Mouse (Mus musculus) lung, embryonic 16.5 days (tissue): ENCODE results near the gene Rasa3. TPM values are rescaled to one million over a fixed set of nuclear protein-coding genes. Genes with fewer than 3 reads are reported as not detected.
A peak's percentile ranks its signal among the peaks of the same experiment; 100 is the strongest.

ENCODE experiments used
- ATAC-seq: fragments of 200-750 bp; cut with Nextera tagmentation; 2 replicates; pipeline ENCODE4 v1.8.0; 2017; ENCODE audit warnings: low read depth, mild to moderate bottlenecking, moderate library complexity
- H3K27ac ChIP-seq: fragments of 300-500 bp; sonication (generic); 2 replicates; pipeline ENCODE4 v1.5.1; 2014; ENCODE audit warnings: mild to moderate bottlenecking, control low read depth, low read length
- H3K27me3 ChIP-seq: fragments of 300-500 bp; sonication (generic); 2 replicates; pipeline ENCODE4 v1.6.1; 2014; ENCODE audit warnings: low read depth, low read length, mixed read lengths; ENCODE audit not compliant: control insufficient read depth, insufficient read depth
- H3K36me3 ChIP-seq: fragments of 300-500 bp; sonication (generic); 2 replicates; pipeline ENCODE4 v1.6.1; 2014; ENCODE audit warnings: low read length; ENCODE audit not compliant: control insufficient read depth, insufficient read depth
- H3K4me1 ChIP-seq: fragments of 300-500 bp; sonication (generic); replicated peaks from 2 replicates; pipeline ENCODE4 v1.6.1; 2014; ENCODE audit warnings: low read length, mixed read lengths; ENCODE audit not compliant: control insufficient read depth, insufficient read depth
- H3K4me2 ChIP-seq: fragments of 300-500 bp; sonication (generic); 2 replicates; pipeline ENCODE4 v1.6.1; 2014; ENCODE audit warnings: low read depth, low read length, control low read depth
- H3K4me3 ChIP-seq: fragments of 300-500 bp; sonication (generic); 2 replicates; pipeline ENCODE4 v1.5.1; 2014; ENCODE audit warnings: mild to moderate bottlenecking, low read length, control low read depth
- H3K9ac ChIP-seq: fragments of 300-500 bp; sonication (generic); 2 replicates; pipeline ENCODE4 v1.6.1; 2014; ENCODE audit warnings: low read length, control low read depth
- H3K9me3 ChIP-seq: fragments of 300-500 bp; sonication (generic); 2 replicates; pipeline ENCODE4 v1.6.1; 2016; ENCODE audit warnings: low read length; ENCODE audit not compliant: control insufficient read depth
- WGBS: fragments of 180-500 bp; shearing (Covaris S2); extraction: QIAGEN DNeasy Blood & Tissue Kit; methylation state at CpG from one replicate; pipeline ENCODE4 v1.1.7; 2014; 5-methylcytosine and 5-hydroxymethylcytosine counted together
- polyA plus RNA-seq: library from polyadenylated mRNA; unstranded; fragments of >200 nt; fragmentation: Nextera tagmentation; extraction: Ambion mirVana; gene quantifications from 2 replicates; pipeline ENCODE4 v1.2.1, GENCODE M21; 2015

Gene Rasa3
- polyA plus RNA-seq, 1 experiment from 2014 or later, result 50.7 TPM

DNA sequence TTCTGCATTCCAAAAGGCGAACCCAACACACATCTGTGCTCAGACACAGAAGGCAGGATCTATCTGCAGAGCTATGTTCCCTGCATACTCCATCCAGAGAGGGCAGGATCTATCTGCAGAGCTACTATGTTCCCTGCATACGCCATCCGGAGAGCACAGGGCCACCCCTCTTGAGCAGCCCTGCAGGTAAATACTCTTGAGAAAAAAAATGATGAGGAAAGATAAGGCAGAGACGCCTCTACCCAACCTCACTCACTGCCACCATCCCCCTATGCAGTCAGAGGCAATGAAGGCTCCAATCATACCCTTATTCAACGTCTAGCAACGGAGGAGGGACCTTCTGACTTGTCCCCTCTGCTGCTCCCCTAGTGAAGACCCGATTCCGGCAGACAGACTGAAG lies 1.9 kb downstream of the Rasa3 start:
- Histone ChIP-seq H3K4me2 (peak overlapping the region; percentile 86), H3K27me3 (no peaks in the 10 kb centered on the region), H3K36me3 (no peaks in the 10 kb centered on the region), H3K27ac (peak overlapping the region; percentile 75), H3K9ac (peak overlapping the region; percentile 79), H3K4me3 (peak overlapping the region; percentile 80), H3K4me1 (peaks cover 37% of the 10 kb centered on the region), H3K9me3 (no peaks in the 10 kb centered on the region)
- WGBS, result 26% methylated on average over 8 of the region's 8 CpGs
- ATAC-seq, result no peak

DNA sequence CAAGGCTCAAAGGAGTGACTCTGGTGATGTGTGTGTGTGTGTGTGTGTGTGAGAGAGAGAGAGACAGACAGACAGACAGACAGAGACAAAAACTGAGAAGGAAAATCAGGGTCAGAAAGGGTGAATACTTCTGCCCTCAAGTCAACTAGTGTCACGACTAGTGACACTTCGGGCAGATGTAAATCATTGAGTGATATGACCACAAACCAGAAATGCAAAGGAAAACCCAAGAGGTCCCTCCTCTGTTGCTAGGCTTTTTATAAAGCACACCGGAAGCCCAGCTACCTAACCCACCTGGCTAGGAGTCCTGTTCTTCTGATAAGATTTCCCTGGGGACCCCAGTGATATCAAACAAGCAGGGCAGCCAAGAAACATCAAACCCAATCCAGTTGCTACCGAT lies 2.3 kb downstream of the Rasa3 start:
- H3K27me3 ChIP-seq, result no peaks in the 10 kb centered on the region
- H3K9ac ChIP-seq, result peak overlapping the region; percentile 79
- 45% methylated on average over 4 of the region's 4 CpGs for WGBS
- H3K4me2 ChIP-seq, result peak overlapping the region; percentile 86
- H3K4me3 ChIP-seq, result peak overlapping the region; percentile 80
- H3K36me3 ChIP-seq, result no peaks in the 10 kb centered on the region
- H3K4me1 ChIP-seq, result peaks cover 39% of the 10 kb centered on the region
- peak overlapping the region; percentile 75 for H3K27ac ChIP-seq
- no peaks in the 10 kb centered on the region for H3K9me3 ChIP-seq
- no peak for ATAC-seq

DNA sequence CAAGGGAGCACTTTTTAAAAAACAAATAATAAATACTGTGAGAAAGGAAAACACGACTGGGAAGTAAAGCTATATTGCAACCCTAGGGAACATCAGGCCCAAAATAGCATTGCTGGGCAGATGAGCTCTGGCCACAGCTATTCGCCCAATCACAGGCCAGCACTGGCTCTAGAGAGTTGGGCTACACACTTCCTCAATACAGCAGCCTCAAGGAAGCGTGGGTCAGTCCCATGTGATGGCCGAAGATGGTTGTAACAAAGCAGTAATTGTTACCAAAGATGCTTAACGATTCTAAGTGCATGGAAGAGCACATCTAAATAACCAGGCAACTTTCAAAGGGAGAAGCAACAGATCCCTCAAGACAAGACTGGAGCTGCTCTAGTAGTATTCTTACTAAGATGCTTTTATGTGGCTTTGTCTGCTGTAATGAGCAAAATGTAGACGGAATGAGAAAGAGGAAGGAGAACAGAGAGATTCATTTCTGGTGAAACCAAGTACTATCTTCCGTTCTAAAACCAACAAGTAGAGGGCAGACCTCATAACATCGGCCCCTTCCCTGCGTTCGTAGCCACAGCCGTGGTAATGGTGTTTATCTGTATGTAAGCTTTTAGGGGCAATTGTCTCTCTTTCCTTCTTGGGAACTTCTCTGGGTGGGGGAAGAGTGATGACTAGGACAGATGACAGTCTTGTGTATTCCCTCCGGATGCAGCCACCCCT lies 3.0 kb downstream of the Rasa3 start:
- peak overlapping the region; percentile 15 for H3K4me3 ChIP-seq
- 47% methylated on average over 12 of the region's 12 CpGs for WGBS
- peak overlapping the region; percentile 25 for H3K9ac ChIP-seq
- H3K36me3 ChIP-seq, result no peaks in the 10 kb centered on the region
- peaks cover 45% of the 10 kb centered on the region for H3K4me1 ChIP-seq
- H3K27ac ChIP-seq, result peak overlapping the region; percentile 72
- no peak for ATAC-seq
- H3K27me3 ChIP-seq, result no peaks in the 10 kb centered on the region
- no peaks in the 10 kb centered on the region for H3K9me3 ChIP-seq
- H3K4me2 ChIP-seq, result peak overlapping the region; percentile 86

DNA sequence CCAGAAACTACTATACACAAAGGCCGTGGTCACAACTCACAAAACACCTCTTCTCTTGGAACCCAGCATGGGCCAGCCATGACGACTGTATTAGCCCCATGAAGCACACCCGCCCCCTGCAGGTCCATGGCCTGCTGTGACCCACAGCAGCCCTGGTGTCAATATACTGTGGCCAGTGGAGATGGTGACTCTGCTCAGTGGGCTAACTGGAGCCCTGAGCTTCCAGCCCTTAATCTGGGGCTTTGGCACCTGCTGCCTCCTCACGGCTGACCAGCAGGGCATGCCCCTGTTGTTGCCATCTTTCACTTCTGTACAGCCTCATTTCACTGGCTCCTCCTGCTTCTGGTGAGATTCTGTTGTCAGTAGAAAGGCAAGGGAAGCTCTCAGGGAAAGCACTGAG lies 4.2 kb downstream of the Rasa3 start:
- Histone ChIP-seq H3K27me3 (no peaks in the 10 kb centered on the region), H3K4me1 (peaks cover 53% of the 10 kb centered on the region)

DNA sequence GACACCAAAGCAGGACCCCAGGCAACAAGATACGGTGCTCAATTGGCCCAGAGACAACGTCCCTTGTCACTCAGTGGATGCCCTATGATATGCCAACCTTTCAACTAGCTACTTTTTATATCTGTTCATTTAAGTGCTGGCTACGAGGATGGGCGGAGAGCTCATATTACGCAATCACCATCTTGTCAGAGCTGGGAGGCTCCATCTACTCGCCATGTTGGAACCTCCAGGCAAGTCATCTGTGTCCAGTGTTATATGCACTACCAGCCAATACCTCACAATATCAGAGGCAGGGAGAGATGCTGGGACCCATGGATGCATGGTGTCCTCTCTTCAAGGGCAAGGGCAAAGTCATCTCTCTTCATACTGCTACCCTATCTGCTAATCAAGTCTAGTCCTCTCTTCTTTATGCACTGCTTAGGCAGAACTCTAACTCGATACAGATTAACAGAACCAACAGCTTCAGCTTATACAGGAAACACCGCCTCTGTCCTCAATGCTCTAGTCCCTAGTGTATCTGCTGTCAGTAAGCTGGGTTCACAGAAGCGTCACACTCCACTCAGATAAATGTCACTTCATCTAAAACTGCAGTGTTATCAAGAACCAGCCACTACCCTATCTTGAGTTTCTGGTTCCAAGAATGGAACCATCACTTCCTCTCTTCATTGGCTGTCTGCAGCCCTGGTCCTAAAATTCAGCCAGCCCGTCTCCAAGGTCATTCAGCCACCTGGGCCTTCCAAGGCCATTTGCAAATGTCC lies 6.0 kb downstream of the Rasa3 start:
- H3K9me3 ChIP-seq, result no peaks in the 10 kb centered on the region
- WGBS, result 83% methylated on average over 10 of the region's 10 CpGs
- no peaks in the 10 kb centered on the region for H3K36me3 ChIP-seq
- H3K4me3 ChIP-seq, result no peak overlapping the region
- H3K9ac ChIP-seq, result no peak overlapping the region
- no peak overlapping the region for H3K27ac ChIP-seq
- no peak overlapping the region for H3K4me2 ChIP-seq
- H3K27me3 ChIP-seq, result no peaks in the 10 kb centered on the region
- H3K4me1 ChIP-seq, result peaks cover 59% of the 10 kb centered on the region
- no peak for ATAC-seq

More for the DNA sequence above, 4.2 kb downstream of the Rasa3 start:
- H3K4me2 ChIP-seq, result no peak overlapping the region
- no peaks in the 10 kb centered on the region for H3K9me3 ChIP-seq
- no peak overlapping the region; the same call in 1 of the 2 replicates for H3K9ac ChIP-seq
- ATAC-seq, result no peak
- no peak overlapping the region for H3K27ac ChIP-seq
- no peaks in the 10 kb centered on the region for H3K36me3 ChIP-seq
- H3K4me3 ChIP-seq, result no peak overlapping the region
- 79% methylated on average over 4 of the region's 4 CpGs for WGBS

DNA sequence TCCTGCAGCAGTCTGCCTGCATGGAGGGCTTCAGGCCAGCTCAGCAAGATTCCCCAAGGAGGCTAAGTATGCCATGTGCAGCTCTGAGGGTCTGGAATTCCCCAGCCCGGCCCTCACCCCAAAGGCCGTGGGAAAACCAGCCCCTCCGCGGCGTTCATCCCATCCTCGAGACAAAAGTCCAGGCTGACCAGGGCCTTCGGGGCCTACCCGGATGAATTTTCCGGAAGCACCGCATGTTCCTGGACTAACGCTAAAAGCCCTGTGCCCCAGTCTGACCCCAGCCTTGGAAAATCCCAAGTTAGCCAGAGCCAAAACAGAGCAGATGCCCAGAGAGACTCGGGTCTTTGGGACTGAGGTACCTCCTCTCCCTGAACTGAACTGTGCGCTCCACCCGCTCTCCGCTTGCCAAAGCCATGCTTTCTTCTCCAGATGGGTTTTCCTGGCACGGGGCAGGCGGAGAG lies 7.4 kb downstream of the Rasa3 start:
- 78% methylated on average over 17 of the region's 17 CpGs for WGBS

DNA sequence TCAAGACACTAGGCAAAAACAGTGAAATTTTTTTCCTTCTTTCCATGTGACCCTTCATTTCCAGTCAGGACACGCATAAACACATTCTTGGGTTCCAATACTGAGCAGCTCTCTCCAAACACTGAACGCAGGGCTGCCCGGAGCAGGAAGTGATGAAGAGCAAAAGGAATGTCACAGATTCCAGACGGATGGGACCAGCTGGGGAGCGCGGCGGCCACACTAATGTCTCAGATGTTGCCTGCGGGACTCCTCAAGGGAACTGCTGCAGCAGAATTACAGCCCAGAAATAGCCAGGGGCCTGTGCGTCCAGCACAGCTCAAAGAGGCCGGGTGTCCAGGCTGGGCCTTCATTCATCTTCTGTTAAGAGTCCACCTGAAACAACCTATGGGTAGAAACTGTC lies 9.0 kb downstream of the Rasa3 start:
- Histone ChIP-seq H3K27ac (peak overlapping the region; percentile 97), H3K9me3 (no peaks in the 10 kb centered on the region), H3K9ac (no peak overlapping the region), H3K4me3 (no peak overlapping the region), H3K36me3 (no peaks in the 10 kb centered on the region), H3K4me1 (peaks cover 44% of the 10 kb centered on the region), H3K4me2 (no peak overlapping the region), H3K27me3 (no peaks in the 10 kb centered on the region)
- ATAC-seq, result peak; percentile 92
- WGBS, result 10% methylated on average over 10 of the region's 10 CpGs

More for the DNA sequence above, 7.4 kb downstream of the Rasa3 start:
- Histone ChIP-seq H3K9me3 (no peaks in the 10 kb centered on the region), H3K27me3 (no peaks in the 10 kb centered on the region), H3K9ac (0 out of 2 replicates have a peak overlapping the region, but pooled peaks have one; percentile 25), H3K36me3 (no peaks in the 10 kb centered on the region), H3K4me2 (no peak overlapping the region), H3K4me1 (peaks cover 59% of the 10 kb centered on the region), H3K4me3 (no peak overlapping the region), H3K27ac (peak overlapping the region; percentile 60)
- no peak for ATAC-seq

DNA sequence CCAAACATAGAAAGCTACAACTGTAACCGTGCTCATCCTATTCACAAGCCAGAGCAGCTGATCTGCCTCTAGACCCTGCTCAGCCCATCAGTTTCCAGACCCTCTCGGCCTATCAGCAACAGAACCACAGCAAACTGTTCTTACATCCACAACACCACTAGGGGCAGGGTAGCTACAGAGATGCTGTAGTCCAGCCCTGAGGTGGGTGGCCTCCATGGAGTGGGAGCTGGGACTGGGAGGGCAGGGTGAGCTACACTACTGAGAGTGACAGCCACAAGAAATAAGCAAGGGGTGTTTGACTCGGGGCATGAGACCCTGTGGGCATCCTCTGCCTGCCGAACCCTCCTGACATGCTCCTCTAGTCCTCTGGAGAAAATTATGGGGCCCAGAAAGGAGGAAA lies 9.5 kb downstream of the Rasa3 start:
- peaks cover 41% of the 10 kb centered on the region for H3K4me1 ChIP-seq
- no peak overlapping the region for H3K4me2 ChIP-seq
- no peaks in the 10 kb centered on the region for H3K27me3 ChIP-seq
- no peaks in the 10 kb centered on the region for H3K36me3 ChIP-seq
- 52% methylated on average over 4 of the region's 4 CpGs for WGBS
- ATAC-seq, result peak; percentile 58
- no peaks in the 10 kb centered on the region for H3K9me3 ChIP-seq
- no peak overlapping the region for H3K9ac ChIP-seq
- peak overlapping the region; percentile 97 for H3K27ac ChIP-seq
- H3K4me3 ChIP-seq, result no peak overlapping the region

DNA sequence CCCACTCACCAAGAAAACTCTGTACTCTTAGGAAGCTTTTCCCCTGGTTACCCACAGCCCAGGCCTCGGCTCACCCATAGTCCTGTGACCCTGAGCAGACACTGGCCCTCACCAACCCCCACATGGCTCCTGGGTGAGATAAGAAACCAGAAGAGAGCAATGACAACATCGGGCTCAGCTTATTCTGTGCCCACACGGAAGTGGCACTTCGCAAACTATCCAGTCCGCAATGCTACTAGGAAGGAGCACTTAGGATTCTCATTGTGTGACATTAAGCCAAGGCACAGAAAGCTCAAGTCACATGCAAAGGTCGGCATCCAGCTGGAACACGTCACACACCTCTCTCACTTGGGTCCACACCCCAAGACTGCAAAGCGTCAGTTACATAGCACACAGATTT lies 11.5 kb downstream of the Rasa3 start:
- WGBS, result 36% methylated on average over 8 of the region's 8 CpGs
- no peak for ATAC-seq
- peak overlapping the region; percentile 30; the same call in 1 of the 2 replicates for H3K27ac ChIP-seq
- H3K27me3 ChIP-seq, result no peaks in the 10 kb centered on the region
- H3K9me3 ChIP-seq, result no peaks in the 10 kb centered on the region
- no peak overlapping the region for H3K4me2 ChIP-seq
- H3K36me3 ChIP-seq, result no peaks in the 10 kb centered on the region
- no peak overlapping the region for H3K4me3 ChIP-seq
- peaks cover 39% of the 10 kb centered on the region for H3K4me1 ChIP-seq
- H3K9ac ChIP-seq, result no peak overlapping the region
